In the genomic region with DNA sequence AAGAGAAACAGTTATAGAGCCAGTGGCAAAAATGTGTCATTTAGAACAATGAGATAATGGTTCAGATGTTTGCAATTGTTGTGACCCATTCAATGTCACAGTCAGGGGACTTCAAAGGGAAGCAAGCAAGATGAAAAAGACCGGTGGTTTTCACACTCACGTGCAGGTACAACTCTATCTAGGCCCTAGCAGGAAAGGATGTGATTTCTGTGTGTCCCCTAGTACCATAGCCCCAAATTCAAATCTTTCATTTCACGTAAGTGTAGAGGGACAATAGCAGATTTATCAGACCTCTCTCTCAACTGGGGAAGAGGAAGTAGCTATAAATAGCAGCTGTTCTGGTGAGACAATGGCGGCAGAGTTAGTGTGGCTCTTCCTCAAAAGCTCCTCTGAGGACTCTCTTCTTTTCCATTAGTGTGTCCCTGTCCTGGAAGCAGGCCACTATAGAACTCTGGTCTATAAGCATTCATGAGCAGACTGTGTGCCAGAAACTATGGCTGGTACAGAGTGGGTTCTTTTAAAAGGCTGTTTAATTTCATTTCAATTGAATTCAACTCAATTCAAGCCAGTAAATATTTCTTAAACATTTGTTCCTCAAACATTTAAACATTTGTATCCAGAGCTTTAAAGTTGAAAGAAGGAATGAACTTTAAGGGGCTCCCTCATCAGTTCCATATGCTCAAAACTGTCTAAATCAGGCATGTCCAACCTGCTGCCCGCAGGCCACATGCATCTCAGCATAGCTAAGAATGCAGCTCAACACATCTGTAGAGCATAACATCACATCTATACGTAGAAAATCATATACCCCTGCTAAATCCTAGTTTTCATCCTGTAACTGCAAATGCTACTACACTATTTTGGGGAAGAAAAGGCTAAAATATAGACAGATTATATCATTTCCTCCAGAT, we compare ENCODE assay signal across 18 mouse cellular contexts.
DNase-seq lines count a peak whose midpoint lies in the region; ATAC-seq and TF ChIP-seq lines count a peak whose summit lies in the region.
"Had no signal": no experiment of that assay in that cellular context is flagged by ENCODE, and none has a peak within 500 bp of the region (broad histone marks: within the 10 kb centered on the region; RNA-seq: fewer than 3 reads in every experiment).

No protein-coding gene starts in this region.

- H3K4me1 ChIP-seq in hindbrain, embryonic 14.5 days (replicated peaks; ENCODE audit: control insufficient read depth, insufficient read depth, low read length), result 0 out of 2 replicates have a peak, but pooled peaks cover 5% of the 10 kb centered on the region
- peaks cover 6% of the 10 kb centered on the region; the same call in 1 of the 2 replicates for H3K4me1 ChIP-seq in hindbrain, embryonic 12.5 days
- no peaks in the 10 kb centered on the region for H3K4me1 ChIP-seq in MEL (ENCODE audit: control insufficient read depth in 1 of 2, insufficient read depth in 2 of 2, low read length in 2 of 2)
- H3K4me1 ChIP-seq: intestine, embryonic 15.5 days had no signal

- TF ChIP-seq POLR2A in MEL (IDR thresholded peaks at IDR 0.05; ENCODE audit: control insufficient read depth in 1 of 2, insufficient read depth in 1 of 2, low read depth in 1 of 2, low read length in 2 of 2, poor library complexity in 1 of 2), result no peak

- no peak overlapping the region for H3K4me2 ChIP-seq in hindbrain, embryonic 14.5 days (replicated peaks)
- H3K4me2 ChIP-seq in hindbrain, embryonic 12.5 days (replicated peaks), result no peak overlapping the region
- H3K4me2 ChIP-seq: intestine, embryonic 15.5 days; neural tube, embryonic 13.5 days had no signal

- H3K9me3 ChIP-seq in hindbrain, embryonic 14.5 days (ENCODE audit: control insufficient read depth, low read length), result no peaks in the 10 kb centered on the region
- no peaks in the 10 kb centered on the region for H3K9me3 ChIP-seq in hindbrain, embryonic 12.5 days (replicated peaks)
- no peaks in the 10 kb centered on the region for H3K9me3 ChIP-seq in MEL (replicated peaks; ENCODE audit: insufficient read depth, low read length)
- H3K9me3 ChIP-seq: hindbrain, embryonic 10.5 days; intestine, embryonic 15.5 days; neural tube, embryonic 13.5 days had no signal

- no peaks in the 10 kb centered on the region for H3K79me2 ChIP-seq in MEL (ENCODE audit: control insufficient read depth, insufficient read depth, low read length, poor library complexity)

- H3K9ac ChIP-seq in hindbrain, embryonic 14.5 days, result no peak overlapping the region
- H3K9ac ChIP-seq in hindbrain, embryonic 12.5 days, result no peak overlapping the region
- no peak overlapping the region for H3K9ac ChIP-seq in MEL (ENCODE audit: control insufficient read depth, low read depth, low read length, poor library complexity, severe bottlenecking)
- H3K9ac ChIP-seq: intestine, embryonic 15.5 days; liver, postnatal 0 days; neural tube, embryonic 13.5 days had no signal

- WGBS in hindbrain, embryonic 14.5 days, result 41% methylated on average over 6 of the region's 6 CpGs
- 46% methylated on average over 6 of the region's 6 CpGs for WGBS in hindbrain, embryonic 12.5 days

- no peak for ATAC-seq in hindbrain, embryonic 14.5 days (ENCODE audit: low FRiP score)
- no peak for ATAC-seq in hindbrain, embryonic 12.5 days (ENCODE audit: low FRiP score)
- ATAC-seq in hematopoietic stem cell, adult 5-6 weeks (replicated peaks in 1 of 2; ENCODE audit: insufficient read depth in 1 of 2, low FRiP score in 2 of 2, low TSS enrichment in 1 of 2, low read depth in 1 of 2, poor library complexity in 2 of 2, severe bottlenecking in 2 of 2), result peak; percentile 32 to 65; a peak in 2 of 4 replicates
- ATAC-seq: forebrain, embryonic 16.5 days; intestine, embryonic 15.5 days; liver, postnatal 0 days had no signal

- H3K27me3 ChIP-seq in hindbrain, embryonic 14.5 days (ENCODE audit: control insufficient read depth, insufficient read depth, low read length), result no peaks in the 10 kb centered on the region
- H3K27me3 ChIP-seq in hindbrain, embryonic 12.5 days, result no peaks in the 10 kb centered on the region
- no peaks in the 10 kb centered on the region for H3K27me3 ChIP-seq in MEL (ENCODE audit: control insufficient read depth in 1 of 2, insufficient read depth in 2 of 2, low read length in 2 of 2)
- H3K27me3 ChIP-seq: intestine, embryonic 15.5 days; neural tube, embryonic 13.5 days had no signal

- TF ChIP-seq CTCF in MEL (IDR thresholded peaks at IDR 0.05 in 2 of 3, conservative IDR thresholded peaks at IDR 0.05 in 1 of 3; ENCODE audit: control insufficient read depth in 1 of 3, insufficient read depth in 1 of 3, low read depth in 2 of 3, low read length in 3 of 3, poor library complexity in 1 of 3, severe bottlenecking in 1 of 3), result no peak

- no peak for TF ChIP-seq RAD21 in MEL (IDR thresholded peaks at IDR 0.05; ENCODE audit: low read depth, low read length)

- H3K36me3 ChIP-seq in hindbrain, embryonic 14.5 days (replicated peaks; ENCODE audit: control insufficient read depth, insufficient read depth), result no peaks in the 10 kb centered on the region
- H3K36me3 ChIP-seq in hindbrain, embryonic 12.5 days, result no peaks in the 10 kb centered on the region
- no peaks in the 10 kb centered on the region for H3K36me3 ChIP-seq in MEL (ENCODE audit: control insufficient read depth in 1 of 2, insufficient read depth in 2 of 2, low read length in 2 of 2)
- H3K36me3 ChIP-seq: hindbrain, embryonic 10.5 days; intestine, embryonic 15.5 days; neural tube, embryonic 13.5 days had no signal

- no peak overlapping the region for H3K4me3 ChIP-seq in hindbrain, embryonic 14.5 days (replicated peaks; ENCODE audit: low read length)
- no peak overlapping the region for H3K4me3 ChIP-seq in hindbrain, embryonic 12.5 days
- H3K4me3 ChIP-seq in MEL (ENCODE audit: control insufficient read depth in 1 of 2, insufficient read depth in 1 of 2, low read depth in 2 of 2, low read length in 2 of 2), result no peak overlapping the region
- H3K4me3 ChIP-seq: hindbrain, embryonic 10.5 days; intestine, embryonic 15.5 days; neural tube, embryonic 13.5 days had no signal

- no peak for TF ChIP-seq EP300 in MEL (IDR thresholded peaks at IDR 0.05; ENCODE audit: low read depth in 1 of 2, low read length in 2 of 2)

- no peak for DNase-seq in hindbrain, embryonic 14.5 days (ENCODE audit: low spot score)
- DNase-seq in B cell, adult 2 months, result peak; percentile 41
- DNase-seq in MEL (ENCODE audit: low read depth, low spot score), result peak; percentile 3
- DNase-seq in thymus, postnatal 25 days, result no peak
- no peak for DNase-seq in frontal cortex, postnatal 10 days (ENCODE audit: low spot score in 2 of 2)
- DNase-seq: adrenal gland, postnatal 25 days; cerebellum, adult 8-10 months; heart, adult 18-20 months; layer of hippocampus, postnatal 36 days; liver; liver, postnatal 0 days; thymus, postnatal 4 days had no signal

- 0 out of 2 replicates have a peak overlapping the region, but pooled peaks have one; percentile 21 for H3K27ac ChIP-seq in hindbrain, embryonic 14.5 days
- H3K27ac ChIP-seq in hindbrain, embryonic 12.5 days, result no peak overlapping the region
- no peak overlapping the region for H3K27ac ChIP-seq in MEL (ENCODE audit: control insufficient read depth, low read depth, low read length)
- H3K27ac ChIP-seq: hindbrain, embryonic 10.5 days; intestine, embryonic 15.5 days; neural tube, embryonic 13.5 days had no signal

TF ChIP-seq in MEL, 35 proteins besides CTCF, POLR2A, EP300 and RAD21:
- TF ChIP-seq CHD2 (IDR thresholded peaks at IDR 0.05; ENCODE audit: low read length) (no peak), MYC (IDR thresholded peaks at IDR 0.05; ENCODE audit: low read depth, low read length) (no peak), ETS1 (IDR thresholded peaks at IDR 0.05; ENCODE audit: low read depth, low read length) (no peak), ZMIZ1 (IDR thresholded peaks at IDR 0.05; ENCODE audit: low read depth, low read length) (no peak), MAX (IDR thresholded peaks at IDR 0.05; ENCODE audit: low read length) (no peak), MAFK (IDR thresholded peaks at IDR 0.05; ENCODE audit: borderline replicate concordance, low read depth, low read length) (no peak), POLR2AphosphoS5 (IDR thresholded peaks at IDR 0.05; ENCODE audit: borderline replicate concordance, low read depth, low read length) (no peak), MAZ (IDR thresholded peaks at IDR 0.05; ENCODE audit: low read depth, low read length) (no peak), UBTF (IDR thresholded peaks at IDR 0.05; ENCODE audit: borderline replicate concordance, insufficient read depth, low read depth, low read length) (no peak), TBP (IDR thresholded peaks at IDR 0.05; ENCODE audit: low read depth, low read length) (no peak), SMC3 (IDR thresholded peaks at IDR 0.05; ENCODE audit: low read depth, low read length) (no peak), JUND (IDR thresholded peaks at IDR 0.05; ENCODE audit: low read depth, low read length) (no peak), MEF2A (IDR thresholded peaks at IDR 0.05; ENCODE audit: extremely low read depth, insufficient replicate concordance, low read depth, low read length, poor library complexity, severe bottlenecking) (no peak), HCFC1 (IDR thresholded peaks at IDR 0.05; ENCODE audit: low read depth, low read length) (no peak), SIN3A (IDR thresholded peaks at IDR 0.05; ENCODE audit: low read length) (no peak), TAL1 (IDR thresholded peaks at IDR 0.05; ENCODE audit: low read length) (no peak), CHD1 (IDR thresholded peaks at IDR 0.05; ENCODE audit: low read depth, low read length) (no peak), TCF12 (IDR thresholded peaks at IDR 0.05; ENCODE audit: low read depth, low read length) (no peak), GABPA (IDR thresholded peaks at IDR 0.05; ENCODE audit: low read depth, low read length) (no peak)

Comparison
In these comparisons a context has a peak if more than half of its experiments do, and no peak if none do; other contexts are left out.
1. ATAC-seq: peak in hematopoietic stem cell, adult 5-6 weeks (2 of 2); none in hindbrain, embryonic 14.5 days (single experiment) and hindbrain, embryonic 12.5 days (single experiment).
2. DNase-seq: peak in B cell, adult 2 months (2 of 2) and MEL (single experiment); none in hindbrain, embryonic 14.5 days (single experiment), thymus, postnatal 25 days (single experiment) and frontal cortex, postnatal 10 days (0 of 2).